Mouse (Mus musculus) heart, adult 2 months (tissue): ENCODE data around the gene Fbxo28. TPM values are rescaled to one million over a fixed set of nuclear protein-coding genes. Genes with fewer than 3 reads are reported as not detected.

Experiments
- DNase-seq, 2 experiments: peaks; one replicate each; pipeline ENCODE4 v3.0.0; 2021
- H3K27ac ChIP-seq: fragments of 200-600 bp; 2 replicates; pipeline ENCODE4 v1.8.1; 2022
- H3K27me3 ChIP-seq: fragments of 200-500 bp; 2 replicates; pipeline ENCODE4 v1.6.1; 2012; ENCODE audit warnings: mild to moderate bottlenecking, low read length, inconsistent platforms, mixed read lengths; ENCODE audit not compliant: control insufficient read depth, insufficient read depth
- H3K36me3 ChIP-seq: fragments of 200-500 bp; 2 replicates; pipeline ENCODE4 v1.6.1; 2012; ENCODE audit warnings: low read length, inconsistent platforms; ENCODE audit not compliant: control insufficient read depth, insufficient read depth
- H3K4me1 ChIP-seq: fragments of 200-500 bp; 2 replicates; pipeline ENCODE4 v1.6.1; 2011; ENCODE audit warnings: low read length; ENCODE audit not compliant: control insufficient read depth, insufficient read depth
- H3K4me3 ChIP-seq: fragments of 200-600 bp; 2 replicates; pipeline ENCODE4 v1.8.1; 2022
- H3K79me2 ChIP-seq: fragments of 200-500 bp; replicated peaks from 2 replicates; pipeline ENCODE4 v1.6.1; 2012; ENCODE audit warnings: mild to moderate bottlenecking, inconsistent platforms, low read length, moderate library complexity, mixed read lengths; ENCODE audit not compliant: control insufficient read depth, insufficient read depth
- H3K9ac ChIP-seq: fragments of 200-500 bp; 2 replicates; pipeline ENCODE4 v1.6.1; 2012; ENCODE audit warnings: low read depth, mild to moderate bottlenecking, control low read depth, inconsistent platforms, low read length, mixed read lengths
- CTCF ChIP-seq: fragments of 200-600 bp; IDR thresholded peaks from 2 replicates; pipeline ENCODE4 v1.8.1; 2022; ENCODE audit warnings: antibody characterized with exemption, mild to moderate bottlenecking, moderate library complexity
- EP300 ChIP-seq: fragments of 200-500 bp; IDR thresholded peaks from 2 replicates; pipeline ENCODE4 v1.6.1; 2011; ENCODE audit warnings: low read depth, low read length, control low read depth; ENCODE audit not compliant: insufficient read depth
- POLR2A ChIP-seq: fragments of 200-500 bp; IDR thresholded peaks from 2 replicates; pipeline ENCODE4 v1.6.1; 2011; ENCODE audit warnings: mild to moderate bottlenecking, low read depth, low read length, control low read depth; ENCODE audit not compliant: insufficient read depth
- WGBS: fragments of 180-500 bp; shearing (Covaris S2); methylation state at CpG from one replicate; pipeline ENCODE4 v1.1.7; 2018; 5-methylcytosine and 5-hydroxymethylcytosine counted together
- intact Hi-C: fragments of 180-260 bp; cut with DNase I; formaldehyde crosslinking; loops from one replicate; pipeline ENCODE4 v1.15.1; 2025
- polyA plus RNA-seq: library from polyadenylated mRNA; depleted of rRNA; stranded (reverse); fragments of >200 nt; gene quantifications from 2 replicates; pipeline ENCODE4 v1.2.3, GENCODE M21; 2012
- total RNA-seq, 2 experiments: library from RNA; stranded (reverse); gene quantifications; 2 replicates each; pipeline ENCODE4 v1.2.3; 2021

The Fbxo28 gene
- total and polyA plus RNA-seq, 3 experiments = 7.1 to 20.9 (median 20.4) TPM

- no peak overlapping the region for H3K27ac ChIP-seq
- no peak for TF ChIP-seq EP300
- TF ChIP-seq CTCF = no peak
- no peak for TF ChIP-seq POLR2A
- 0 out of 2 replicates have a peak, but pooled peaks cover 2% of the 10 kb centered on the region for H3K27me3 ChIP-seq
- peaks cover 2% of the 10 kb centered on the region; the same call in 1 of the 2 replicates for H3K4me1 ChIP-seq
- 54% methylated on average over 4 of the region's 4 CpGs for WGBS
- H3K4me3 ChIP-seq = no peak overlapping the region
- intact Hi-C loops = no loop called here
- H3K36me3 ChIP-seq = no peaks in the 10 kb centered on the region
- no peak overlapping the region for H3K9ac ChIP-seq
- H3K79me2 ChIP-seq = no peaks in the 10 kb centered on the region
- peak in 1 of 2 experiments; percentile 10 for DNase-seq
These were observed 28.0 kb upstream of the Fbxo28 start for GRCm38 (mm10) chr1:182369435-182369834.

- Histone ChIP-seq H3K36me3 (no peaks in the 10 kb centered on the region), H3K4me3 (no peak overlapping the region)
- intact Hi-C loops = no loop called here
These were observed 27.4 kb upstream of the Fbxo28 start for GRCm38 (mm10) chr1:182368782-182369181.

GRCm38 (mm10) chr1:182368309-182368708 is 26.9 kb upstream of the Fbxo28 start:
- no peaks in the 10 kb centered on the region for H3K36me3 ChIP-seq
- 57% methylated on average over 7 of the region's 7 CpGs for WGBS
- TF ChIP-seq CTCF = no peak
- no peak for TF ChIP-seq POLR2A
- TF ChIP-seq EP300 = no peak
- no peak overlapping the region for H3K9ac ChIP-seq
- H3K79me2 ChIP-seq = no peaks in the 10 kb centered on the region
- no peak overlapping the region for H3K4me3 ChIP-seq
- no peaks in the 10 kb centered on the region for H3K27me3 ChIP-seq
- H3K27ac ChIP-seq = no peak overlapping the region
- peaks cover 2% of the 10 kb centered on the region; the same call in 1 of the 2 replicates for H3K4me1 ChIP-seq
- intact Hi-C loops = no loop called here
- no peak for DNase-seq

More at GRCm38 (mm10) chr1:182368782-182369181, 27.4 kb upstream of the Fbxo28 start:
- H3K4me1 ChIP-seq = peaks cover 2% of the 10 kb centered on the region; the same call in 1 of the 2 replicates
- H3K79me2 ChIP-seq = no peaks in the 10 kb centered on the region
- no peak overlapping the region for H3K9ac ChIP-seq
- H3K27me3 ChIP-seq = 0 out of 2 replicates have a peak, but pooled peaks cover 2% of the 10 kb centered on the region
- no peak for DNase-seq
- 40% methylated on average over 8 of the region's 8 CpGs for WGBS
- TF ChIP-seq CTCF (no peak), EP300 (no peak), POLR2A (no peak)
- no peak overlapping the region for H3K27ac ChIP-seq

GRCm38 (mm10) chr1:182363683-182364404 is 22.4 kb upstream of the Fbxo28 start:
- DNase-seq = no peak
- H3K79me2 ChIP-seq = no peaks in the 10 kb centered on the region
- H3K36me3 ChIP-seq = no peaks in the 10 kb centered on the region
- H3K27me3 ChIP-seq = no peaks in the 10 kb centered on the region
- no peak overlapping the region for H3K4me3 ChIP-seq
- WGBS = 63% methylated on average over 12 of the region's 12 CpGs
- intact Hi-C loops = no loop called here
- no peak overlapping the region for H3K27ac ChIP-seq
- H3K4me1 ChIP-seq = peaks cover 2% of the 10 kb centered on the region; the same call in 1 of the 2 replicates
- TF ChIP-seq POLR2A = no peak
- no peak for TF ChIP-seq EP300
- TF ChIP-seq CTCF = no peak
- no peak overlapping the region for H3K9ac ChIP-seq

- Histone ChIP-seq H3K4me1 (no peaks in the 10 kb centered on the region), H3K36me3 (no peaks in the 10 kb centered on the region), H3K4me3 (no peak overlapping the region), H3K27me3 (no peaks in the 10 kb centered on the region), H3K27ac (no peak overlapping the region), H3K9ac (no peak overlapping the region), H3K79me2 (no peaks in the 10 kb centered on the region)
- TF ChIP-seq POLR2A (no peak), EP300 (no peak), CTCF (no peak)
- no peak for DNase-seq
- intact Hi-C loops = no loop called here
- 93% methylated on average over 5 of the region's 5 CpGs for WGBS
These were observed 21.3 kb upstream of the Fbxo28 start for GRCm38 (mm10) chr1:182362703-182363102.

GRCm38 (mm10) chr1:182358133-182358532 is 16.7 kb upstream of the Fbxo28 start:
- Histone ChIP-seq H3K4me1 (no peaks in the 10 kb centered on the region), H3K4me3 (no peak overlapping the region), H3K9ac (no peak overlapping the region), H3K36me3 (no peaks in the 10 kb centered on the region), H3K27ac (no peak overlapping the region), H3K79me2 (no peaks in the 10 kb centered on the region), H3K27me3 (no peaks in the 10 kb centered on the region)
- TF ChIP-seq CTCF = no peak
- no peak for TF ChIP-seq POLR2A
- no peak for TF ChIP-seq EP300
- intact Hi-C loops = no loop called here
- WGBS = 27% methylated on average over 1 of the region's 1 CpGs
- no peak for DNase-seq
